Mouse (Mus musculus) forebrain, embryonic 12.5 days (tissue): ENCODE measurements around the gene Nav2. TPM values are rescaled to one million over a fixed set of nuclear protein-coding genes. Genes with fewer than 3 reads are reported as not detected.

Experiments used
- ATAC-seq: fragments of 200-750 bp; cut with Nextera tagmentation; 2 replicates; pipeline ENCODE4 v1.8.0; 2017; ENCODE audit warnings: moderate TSS enrichment; ENCODE audit not compliant: low FRiP score
- H3K27ac ChIP-seq: fragments of 300-500 bp; sonication (generic); 2 replicates; pipeline ENCODE4 v1.5.1; 2016; ENCODE audit warnings: mild to moderate bottlenecking
- H3K27me3 ChIP-seq: fragments of 300-500 bp; sonication (generic); 2 replicates; pipeline ENCODE4 v1.6.1; 2016; ENCODE audit warnings: mild to moderate bottlenecking
- H3K36me3 ChIP-seq: fragments of 300-500 bp; sonication (generic); replicated peaks from 2 replicates; pipeline ENCODE4 v1.6.1; 2016; ENCODE audit warnings: mild to moderate bottlenecking
- H3K4me1 ChIP-seq: fragments of 300-500 bp; sonication (generic); 2 replicates; pipeline ENCODE4 v1.6.1; 2016
- H3K4me2 ChIP-seq: fragments of 300-500 bp; sonication (generic); 2 replicates; pipeline ENCODE4 v1.6.1; 2016; ENCODE audit warnings: mild to moderate bottlenecking, moderate library complexity
- H3K4me3 ChIP-seq: fragments of 300-500 bp; sonication (generic); replicated peaks from 2 replicates; pipeline ENCODE4 v1.5.1; 2016; ENCODE audit warnings: mild to moderate bottlenecking
- H3K9ac ChIP-seq: fragments of 300-500 bp; sonication (generic); 2 replicates; pipeline ENCODE4 v1.6.1; 2016; ENCODE audit warnings: mild to moderate bottlenecking
- H3K9me3 ChIP-seq: fragments of 300-500 bp; sonication (generic); 2 replicates; pipeline ENCODE4 v1.6.1; 2016
- WGBS: fragments of 180-500 bp; shearing (Covaris S2); methylation state at CpG from one replicate; pipeline ENCODE4 v1.1.7; 2016; 5-methylcytosine and 5-hydroxymethylcytosine counted together
- polyA plus RNA-seq: library from polyadenylated mRNA; unstranded; fragments of >200 nt; fragmentation: Nextera tagmentation; extraction: Ambion mirVana; gene quantifications from 2 replicates; pipeline ENCODE4 v1.2.1, GENCODE M21; 2016

Nav2 gene
- polyA plus RNA-seq, 1 experiment from 2014 or later = 10.9 TPM

DNA sequence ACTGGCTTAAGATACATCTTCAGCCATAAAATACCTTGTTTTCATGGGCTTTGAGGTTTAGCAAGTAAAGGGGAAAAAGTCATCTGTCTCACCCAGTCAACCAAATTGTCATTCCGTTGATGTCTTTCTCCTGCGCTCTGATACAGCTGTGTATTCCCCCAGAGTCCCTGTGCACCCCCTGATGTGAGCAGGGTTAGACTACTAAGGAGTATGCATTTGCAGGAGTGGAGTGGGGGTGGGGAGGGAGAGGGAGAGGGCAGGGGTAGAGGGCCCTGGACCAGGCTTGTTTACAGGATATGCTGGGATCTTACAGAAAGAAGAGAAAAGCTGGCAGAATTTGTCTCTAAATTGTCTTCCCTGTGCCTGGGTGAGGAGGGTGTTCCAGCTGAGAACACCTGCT, 440.1 kb downstream of the Nav2 start:
- no peak for ATAC-seq
- WGBS = 13% methylated on average over 2 of the region's 2 CpGs
- Histone ChIP-seq H3K27me3 (peaks cover 26% of the 10 kb centered on the region), H3K4me3 (no peak overlapping the region), H3K36me3 (no peaks in the 10 kb centered on the region), H3K4me1 (peaks cover 30% of the 10 kb centered on the region), H3K9me3 (no peaks in the 10 kb centered on the region), H3K9ac (no peak overlapping the region), H3K4me2 (no peak overlapping the region), H3K27ac (no peak overlapping the region)

DNA sequence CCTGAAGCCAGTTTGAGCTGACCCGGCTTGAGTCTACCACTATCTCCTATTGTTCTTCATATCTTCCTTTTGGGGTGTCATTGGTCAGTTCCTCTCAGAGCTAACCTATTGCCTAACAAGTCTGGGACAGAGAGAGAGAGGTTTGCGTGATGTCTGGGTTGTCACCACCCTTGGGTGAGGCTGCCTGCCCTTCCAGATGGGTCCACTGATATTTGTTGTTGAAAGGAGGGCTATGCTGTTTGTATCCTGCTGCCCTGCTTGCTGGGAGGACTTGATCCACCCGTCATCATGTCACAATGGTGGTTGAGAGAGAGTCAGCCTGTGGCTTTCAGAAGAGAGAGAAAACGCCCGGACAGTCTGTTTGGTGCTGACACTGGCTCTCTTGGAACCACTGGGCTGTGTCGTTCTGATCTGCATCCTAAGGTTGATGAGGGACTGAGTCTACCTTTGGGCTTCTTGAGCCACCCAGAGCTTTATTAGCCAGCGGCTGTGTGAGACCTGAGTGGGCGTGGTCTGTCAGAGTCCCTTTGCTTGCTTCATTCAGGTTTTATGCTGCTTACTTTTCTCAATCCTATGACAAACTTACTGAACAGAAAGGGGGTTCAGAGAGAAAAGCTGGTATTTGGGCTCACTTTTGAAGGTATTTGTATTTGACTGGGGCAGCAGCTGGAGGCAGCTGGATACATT, 441.9 kb downstream of the Nav2 start:
- H3K9me3 ChIP-seq = no peaks in the 10 kb centered on the region
- H3K27me3 ChIP-seq = peaks cover 23% of the 10 kb centered on the region
- H3K4me3 ChIP-seq = no peak overlapping the region
- H3K9ac ChIP-seq = no peak overlapping the region
- 77% methylated on average over 8 of the region's 8 CpGs for WGBS
- no peak for ATAC-seq
- no peaks in the 10 kb centered on the region for H3K36me3 ChIP-seq
- H3K4me2 ChIP-seq = no peak overlapping the region
- H3K27ac ChIP-seq = no peak overlapping the region
- peaks cover 40% of the 10 kb centered on the region for H3K4me1 ChIP-seq

GRCm38 (mm10) chr7:49351596-49352258, 443.2 kb downstream of the Nav2 start:
- 0 out of 2 replicates have a peak, but pooled peaks have one; percentile 51 for ATAC-seq
- Histone ChIP-seq H3K4me3 (no peak overlapping the region), H3K9ac (no peak overlapping the region), H3K4me1 (peaks cover 40% of the 10 kb centered on the region), H3K4me2 (no peak overlapping the region), H3K27me3 (peaks cover 26% of the 10 kb centered on the region), H3K27ac (no peak overlapping the region), H3K36me3 (no peaks in the 10 kb centered on the region), H3K9me3 (no peaks in the 10 kb centered on the region)
- WGBS = 27% methylated on average over 11 of the region's 11 CpGs

GRCm38 (mm10) chr7:49357441-49358165, 449.1 kb downstream of the Nav2 start:
- H3K4me1 ChIP-seq = peaks cover 29% of the 10 kb centered on the region
- H3K27me3 ChIP-seq = peaks cover 48% of the 10 kb centered on the region
- no peak overlapping the region for H3K9ac ChIP-seq
- ATAC-seq = no peak
- H3K9me3 ChIP-seq = no peaks in the 10 kb centered on the region
- 87% methylated on average over 18 of the region's 18 CpGs for WGBS
- no peaks in the 10 kb centered on the region for H3K36me3 ChIP-seq
- H3K4me2 ChIP-seq = no peak overlapping the region
- H3K27ac ChIP-seq = no peak overlapping the region
- no peak overlapping the region for H3K4me3 ChIP-seq

- no peak overlapping the region for H3K9ac ChIP-seq
- H3K4me2 ChIP-seq = no peak overlapping the region
- peaks cover 29% of the 10 kb centered on the region for H3K4me1 ChIP-seq
- no peak overlapping the region for H3K27ac ChIP-seq
- no peaks in the 10 kb centered on the region for H3K9me3 ChIP-seq
- H3K4me3 ChIP-seq = no peak overlapping the region
- H3K27me3 ChIP-seq = peaks cover 63% of the 10 kb centered on the region
- WGBS = 91% methylated on average over 3 of the region's 3 CpGs
- H3K36me3 ChIP-seq = no peaks in the 10 kb centered on the region
- ATAC-seq = no peak
Measured at GRCm38 (mm10) chr7:49359120-49359519, 450.6 kb downstream of the Nav2 start.

GRCm38 (mm10) chr7:49360597-49360996, 452.1 kb downstream of the Nav2 start:
- H3K9ac ChIP-seq = no peak overlapping the region
- H3K4me3 ChIP-seq = no peak overlapping the region
- no peak for ATAC-seq
- H3K27me3 ChIP-seq = peaks cover 68% of the 10 kb centered on the region
- no peaks in the 10 kb centered on the region for H3K9me3 ChIP-seq
- 73% methylated on average over 3 of the region's 3 CpGs for WGBS
- H3K27ac ChIP-seq = no peak overlapping the region
- no peak overlapping the region for H3K4me2 ChIP-seq
- peaks cover 17% of the 10 kb centered on the region for H3K4me1 ChIP-seq
- no peaks in the 10 kb centered on the region for H3K36me3 ChIP-seq

DNA sequence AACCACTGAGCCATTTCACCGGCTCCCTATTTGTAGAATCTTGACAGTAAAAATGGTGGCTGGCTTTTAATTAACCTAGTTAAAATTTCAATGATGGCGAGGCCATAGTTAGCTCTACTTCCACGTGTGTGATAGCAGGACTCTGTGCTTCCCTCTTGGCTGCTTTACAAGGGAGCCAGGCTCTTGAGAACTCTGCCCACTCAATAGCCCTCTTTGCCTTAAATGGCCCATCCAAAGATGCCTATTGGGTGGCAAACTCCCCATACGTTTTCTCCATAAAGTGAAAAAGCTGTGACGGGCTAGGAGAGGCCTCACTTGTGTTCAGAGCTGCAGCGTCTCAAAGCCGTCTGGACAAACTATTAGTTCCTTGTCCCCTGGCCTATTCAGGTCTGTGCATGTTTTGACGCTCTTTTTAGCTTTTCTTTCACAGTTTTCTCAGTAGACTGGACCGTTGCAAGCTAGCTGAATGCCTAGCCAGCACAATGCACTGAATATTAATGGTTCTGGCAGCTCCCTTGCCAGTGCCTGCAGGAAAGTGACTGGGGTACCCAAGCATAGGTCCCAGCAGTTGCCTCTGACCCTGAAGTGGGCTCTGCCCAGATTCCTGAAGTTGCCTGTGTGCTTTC, 453.1 kb downstream of the Nav2 start:
- peaks cover 76% of the 10 kb centered on the region for H3K27me3 ChIP-seq
- no peaks in the 10 kb centered on the region for H3K9me3 ChIP-seq
- 24% methylated on average over 9 of the region's 9 CpGs for WGBS
- 0 out of 2 replicates have a peak overlapping the region, but pooled peaks have one; percentile 25 for H3K27ac ChIP-seq
- H3K4me3 ChIP-seq = no peak overlapping the region
- H3K4me1 ChIP-seq = peaks cover 17% of the 10 kb centered on the region
- H3K9ac ChIP-seq = no peak overlapping the region
- peak; percentile 90; the same call in 1 of the 2 replicates for ATAC-seq
- H3K36me3 ChIP-seq = no peaks in the 10 kb centered on the region
- no peak overlapping the region for H3K4me2 ChIP-seq

DNA sequence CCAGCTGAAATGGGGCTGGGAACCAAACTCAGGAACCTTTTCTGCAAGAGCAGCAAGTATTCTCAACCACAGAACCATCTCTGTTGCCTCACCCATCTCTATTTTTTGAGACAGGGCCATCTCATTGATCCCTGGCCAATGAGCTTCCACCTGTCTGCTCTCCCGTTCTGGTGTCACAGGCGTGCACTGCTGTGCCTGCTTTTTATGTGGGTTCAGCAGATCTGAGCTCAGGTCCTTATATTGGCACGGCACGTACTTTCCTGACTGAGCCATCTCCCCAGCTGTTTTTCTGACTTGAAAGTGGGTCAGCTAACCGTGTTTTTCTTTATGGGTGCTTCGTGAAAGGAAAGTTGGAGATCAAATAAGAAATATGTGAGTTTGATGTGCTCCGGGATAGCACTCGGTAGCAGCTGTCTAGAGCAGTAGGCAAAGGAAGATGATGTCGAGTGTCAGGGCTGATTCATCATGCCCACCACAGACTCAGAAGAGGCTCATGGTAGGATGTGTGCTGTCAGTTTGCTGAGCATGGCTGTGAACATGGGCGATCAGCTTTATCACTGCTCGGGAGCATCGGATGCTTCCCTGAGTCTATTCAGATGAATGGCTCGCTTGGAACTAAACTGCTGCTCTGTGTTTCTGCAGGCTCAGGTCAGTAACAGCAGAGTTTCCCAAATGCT, 456.1 kb downstream of the Nav2 start:
- WGBS = 92% methylated on average over 13 of the region's 13 CpGs
- Histone ChIP-seq H3K27me3 (peaks cover 70% of the 10 kb centered on the region), H3K9me3 (no peaks in the 10 kb centered on the region), H3K36me3 (no peaks in the 10 kb centered on the region), H3K4me3 (no peak overlapping the region), H3K27ac (no peak overlapping the region), H3K9ac (no peak overlapping the region), H3K4me1 (peaks cover 17% of the 10 kb centered on the region), H3K4me2 (no peak overlapping the region)
- no peak for ATAC-seq

DNA sequence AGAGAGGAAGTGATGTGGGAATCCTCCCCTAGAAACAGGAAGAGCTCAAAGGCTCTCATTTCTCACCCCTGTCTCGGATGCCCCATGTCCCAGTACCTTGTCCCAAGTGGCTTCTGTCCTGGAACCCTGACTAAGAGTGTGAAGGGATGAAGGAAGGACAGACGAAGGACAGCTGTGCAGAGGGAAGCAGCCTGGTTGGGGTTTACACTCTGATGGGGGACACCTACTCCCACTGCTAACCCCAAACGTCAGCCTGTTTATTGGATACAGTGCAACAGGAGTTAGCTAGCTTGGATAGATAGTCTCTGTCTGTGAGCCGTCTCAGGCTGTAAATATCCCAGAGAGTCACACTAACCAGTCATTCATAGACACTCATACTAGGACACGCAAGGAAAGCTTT, 460.1 kb downstream of the Nav2 start:
- no peaks in the 10 kb centered on the region for H3K36me3 ChIP-seq
- no peak overlapping the region for H3K9ac ChIP-seq
- H3K4me2 ChIP-seq = no peak overlapping the region
- no peak overlapping the region for H3K27ac ChIP-seq
- peaks cover 56% of the 10 kb centered on the region for H3K27me3 ChIP-seq
- no peak for ATAC-seq
- no peak overlapping the region for H3K4me3 ChIP-seq
- WGBS = 88% methylated on average over 5 of the region's 5 CpGs
- H3K4me1 ChIP-seq = no peaks in the 10 kb centered on the region
- no peaks in the 10 kb centered on the region for H3K9me3 ChIP-seq

DNA sequence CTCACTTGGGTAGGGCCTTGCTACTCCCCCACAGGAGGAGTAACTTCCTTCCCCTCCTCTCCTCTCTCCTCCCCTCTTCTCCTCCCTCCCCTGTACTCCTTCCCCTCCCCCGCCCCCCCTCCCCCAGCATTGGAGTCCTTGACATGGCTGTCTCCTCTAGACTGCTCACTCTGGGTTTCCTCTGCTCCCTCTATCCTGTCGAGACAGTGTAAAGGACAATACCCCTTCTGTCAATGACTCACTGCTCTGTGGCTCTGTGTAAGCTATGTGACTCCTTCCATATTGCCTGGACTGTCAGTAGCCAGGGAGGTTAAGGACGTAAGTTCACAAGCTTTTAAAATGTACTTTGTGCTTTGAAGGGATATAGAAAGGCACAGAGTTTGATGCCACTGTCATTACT, 460.5 kb downstream of the Nav2 start:
- no peaks in the 10 kb centered on the region for H3K36me3 ChIP-seq
- H3K27ac ChIP-seq = no peak overlapping the region
- H3K27me3 ChIP-seq = peaks cover 54% of the 10 kb centered on the region
- no peak for ATAC-seq
- H3K4me3 ChIP-seq = no peak overlapping the region
- no peak overlapping the region for H3K4me2 ChIP-seq
- no peak overlapping the region for H3K9ac ChIP-seq
- no peaks in the 10 kb centered on the region for H3K4me1 ChIP-seq
- no peaks in the 10 kb centered on the region for H3K9me3 ChIP-seq
- 65% methylated on average over 3 of the region's 3 CpGs for WGBS

GRCm38 (mm10) chr7:49369809-49370473, 461.4 kb downstream of the Nav2 start:
- Histone ChIP-seq H3K36me3 (no peaks in the 10 kb centered on the region), H3K4me1 (peaks cover 6% of the 10 kb centered on the region), H3K4me3 (no peak overlapping the region), H3K9me3 (no peaks in the 10 kb centered on the region), H3K27ac (no peak overlapping the region), H3K27me3 (peaks cover 58% of the 10 kb centered on the region), H3K9ac (no peak overlapping the region), H3K4me2 (no peak overlapping the region)
- no peak for ATAC-seq
- 88% methylated on average over 10 of the region's 10 CpGs for WGBS
